Mouse (Mus musculus) megakaryocyte progenitor cell, adult 5-6 weeks (primary cell): ENCODE data around the gene Dact3. TPM values are rescaled to one million over a fixed set of nuclear protein-coding genes. Genes with fewer than 3 reads are reported as not detected.

Source experiments
- ATAC-seq: replicated peaks from 2 replicates; pipeline ENCODE4 v1.8.0; 2016; ENCODE audit warnings: mild to moderate bottlenecking, moderate TSS enrichment, inconsistent platforms; ENCODE audit not compliant: poor library complexity
- total RNA-seq, 2 experiments: library from RNA; stranded (forward) in 1 of 2; stranded (reverse) in 1 of 2; fragments of 157-497, 149-512 nt in 1 of 2; fragments of 200-1000 nt in 1 of 2; gene quantifications; 2 replicates each; pipeline versions ENCODE4 v1.2.3 to v1.2.4; 2015 to 2017

Gene Dact3
- total RNA-seq, 2 experiments from 2014 or later: 0.04 TPM; not detected in 1

DNA sequence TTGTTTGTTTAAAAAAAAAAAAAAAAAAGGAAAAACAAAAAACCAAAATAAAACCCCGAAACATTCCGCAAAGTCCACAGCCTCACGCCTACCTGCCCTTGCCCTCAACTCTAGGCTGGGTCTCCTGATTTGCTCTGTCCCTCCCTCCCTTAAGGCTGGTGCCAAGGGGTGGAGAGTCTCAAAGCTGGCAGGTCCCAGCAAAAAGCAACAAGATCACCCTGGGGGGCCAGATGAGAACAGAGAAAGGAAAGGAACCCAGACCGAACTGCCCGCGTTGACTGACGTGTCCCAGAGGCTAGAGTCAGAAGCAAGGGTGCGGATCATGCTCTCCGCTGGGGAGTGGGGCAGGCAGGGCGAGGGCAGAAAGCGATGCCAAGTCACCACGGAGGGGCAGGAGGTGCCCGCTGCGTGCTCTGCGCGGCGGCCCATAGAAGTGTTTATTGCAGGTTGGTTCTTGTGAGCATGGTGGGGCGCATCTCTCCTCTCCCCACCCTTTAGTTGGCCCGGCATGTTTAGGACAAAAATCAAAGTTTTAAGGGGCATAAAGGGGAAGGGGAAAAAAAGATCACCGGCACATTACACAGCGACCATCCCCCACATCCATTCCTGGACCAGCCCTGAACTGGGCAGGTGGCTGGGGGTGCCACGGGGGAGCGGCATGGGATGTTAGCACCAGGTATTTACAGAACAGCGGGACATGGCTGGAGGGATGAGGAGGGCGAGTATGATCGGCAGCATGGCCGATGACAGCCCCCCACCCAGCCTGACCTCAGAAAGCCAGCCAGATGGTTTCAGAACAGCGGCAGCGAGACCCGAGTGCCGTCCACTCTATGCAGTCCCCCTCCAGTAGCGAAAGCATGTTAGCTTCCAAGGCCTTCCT is 40.6 kb downstream of the Dact3 start:
- ATAC-seq: no peak

DNA sequence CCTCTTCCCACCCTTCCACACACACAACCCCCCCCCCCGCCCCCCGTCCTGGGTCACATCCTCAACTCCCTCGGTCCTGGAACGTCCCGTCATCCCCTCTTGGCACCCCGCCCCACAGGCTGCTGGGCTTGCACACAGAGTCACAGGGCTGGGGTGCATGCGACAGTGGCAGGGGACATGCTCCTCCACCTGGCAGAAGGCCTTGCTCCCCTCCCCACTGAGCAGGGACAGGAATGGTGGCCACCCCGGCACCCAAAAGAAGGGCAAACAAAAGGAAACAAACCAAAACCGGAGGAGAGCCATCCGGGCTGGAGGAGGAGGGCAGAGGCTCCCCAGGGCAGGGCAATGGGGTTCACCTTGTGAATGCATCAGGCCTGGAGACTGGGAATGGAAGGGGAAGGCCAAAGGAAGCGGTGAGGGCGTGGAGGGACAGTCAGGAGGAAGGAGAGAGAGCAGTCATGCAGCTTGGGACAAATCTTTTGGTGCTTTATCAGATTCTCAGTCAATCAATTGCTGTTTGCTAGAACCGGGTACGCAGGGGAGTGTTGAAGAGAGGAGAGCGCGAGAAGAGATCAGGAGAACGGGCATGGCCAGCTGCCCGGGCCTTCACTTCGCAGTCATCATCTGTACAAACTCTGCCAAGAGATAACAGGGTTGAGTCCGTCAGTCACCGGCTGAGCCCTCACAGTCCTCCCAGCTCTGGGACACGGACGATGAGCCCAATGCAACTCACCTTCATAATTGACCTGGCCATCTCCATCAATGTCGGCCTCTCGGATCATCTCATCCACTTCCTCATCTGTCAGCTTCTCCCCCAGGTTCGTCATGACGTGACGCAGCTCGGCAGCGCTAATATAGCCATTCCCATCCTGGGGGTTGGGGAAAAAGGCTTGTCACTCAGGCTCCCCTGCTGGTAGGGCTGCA is 41.5 kb downstream of the Dact3 start:
- peak; percentile 26; the same call in 1 of the 2 replicates for ATAC-seq

GRCm38 (mm10) chr7:16917447-16917846 is 42.3 kb downstream of the Dact3 start:
- no peak for ATAC-seq

DNA sequence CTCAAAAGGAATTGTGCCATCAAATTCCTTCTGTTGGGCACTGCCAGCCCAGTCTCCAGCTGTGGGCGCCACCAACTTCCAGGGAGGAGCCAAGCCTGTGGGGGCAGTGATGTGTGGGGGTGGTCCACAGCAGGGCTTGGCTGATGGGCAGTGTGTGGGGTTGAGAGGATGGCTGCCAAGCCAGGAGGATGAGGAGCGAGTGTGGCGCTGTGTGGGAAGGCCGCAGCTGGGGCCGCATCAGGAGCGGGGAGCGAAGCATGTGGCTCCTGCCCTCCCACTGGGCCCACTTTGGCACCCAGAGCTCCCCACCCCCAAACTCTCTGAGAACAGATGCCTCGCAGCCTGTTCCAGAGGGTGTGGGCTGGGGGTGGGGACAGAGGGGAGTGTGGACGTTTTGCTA is 42.9 kb downstream of the Dact3 start:
- no peak for ATAC-seq

- no peak for ATAC-seq
Observed at GRCm38 (mm10) chr7:16918670-16919069, 43.6 kb downstream of the Dact3 start.

DNA sequence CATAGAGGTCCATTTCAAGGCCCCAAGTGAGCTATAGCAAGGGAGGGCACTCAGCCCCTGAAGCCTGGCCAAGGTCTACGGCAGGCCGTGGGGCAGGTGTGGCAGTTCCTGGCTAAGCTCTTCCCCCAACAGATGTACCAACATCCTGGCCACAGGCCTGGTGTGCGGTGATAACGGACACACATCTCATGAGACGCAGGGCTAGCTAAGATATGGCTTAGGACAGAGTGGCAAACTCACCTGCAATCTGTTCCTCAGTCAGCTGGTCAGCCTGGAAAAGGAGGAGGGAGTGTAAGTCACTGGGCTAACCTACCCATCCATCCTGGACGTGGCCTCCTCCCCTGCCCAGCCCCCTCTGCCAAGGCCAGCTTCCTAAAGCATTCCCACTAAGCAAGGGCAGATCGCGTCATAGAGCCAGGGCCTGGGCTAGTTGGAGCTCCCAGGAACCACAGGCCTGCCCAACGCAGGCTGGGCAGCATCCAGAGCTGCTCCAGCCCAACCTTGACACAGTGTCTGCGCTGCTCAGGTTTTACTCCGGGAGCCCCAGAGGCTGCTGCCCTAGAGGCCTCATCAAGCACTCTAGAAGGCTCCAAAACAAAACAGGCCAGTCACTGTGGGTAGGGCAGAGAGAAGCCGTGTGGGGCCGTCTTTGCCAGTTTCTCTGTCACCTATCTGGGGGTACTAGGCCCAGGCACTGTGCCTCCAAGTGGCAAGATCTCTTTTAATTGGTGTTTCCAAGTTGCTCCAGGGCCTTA is 44.5 kb downstream of the Dact3 start:
- peak; percentile 21 for ATAC-seq

- ATAC-seq: no peak
Observed at GRCm38 (mm10) chr7:16920150-16920579, 45.0 kb downstream of the Dact3 start.

DNA sequence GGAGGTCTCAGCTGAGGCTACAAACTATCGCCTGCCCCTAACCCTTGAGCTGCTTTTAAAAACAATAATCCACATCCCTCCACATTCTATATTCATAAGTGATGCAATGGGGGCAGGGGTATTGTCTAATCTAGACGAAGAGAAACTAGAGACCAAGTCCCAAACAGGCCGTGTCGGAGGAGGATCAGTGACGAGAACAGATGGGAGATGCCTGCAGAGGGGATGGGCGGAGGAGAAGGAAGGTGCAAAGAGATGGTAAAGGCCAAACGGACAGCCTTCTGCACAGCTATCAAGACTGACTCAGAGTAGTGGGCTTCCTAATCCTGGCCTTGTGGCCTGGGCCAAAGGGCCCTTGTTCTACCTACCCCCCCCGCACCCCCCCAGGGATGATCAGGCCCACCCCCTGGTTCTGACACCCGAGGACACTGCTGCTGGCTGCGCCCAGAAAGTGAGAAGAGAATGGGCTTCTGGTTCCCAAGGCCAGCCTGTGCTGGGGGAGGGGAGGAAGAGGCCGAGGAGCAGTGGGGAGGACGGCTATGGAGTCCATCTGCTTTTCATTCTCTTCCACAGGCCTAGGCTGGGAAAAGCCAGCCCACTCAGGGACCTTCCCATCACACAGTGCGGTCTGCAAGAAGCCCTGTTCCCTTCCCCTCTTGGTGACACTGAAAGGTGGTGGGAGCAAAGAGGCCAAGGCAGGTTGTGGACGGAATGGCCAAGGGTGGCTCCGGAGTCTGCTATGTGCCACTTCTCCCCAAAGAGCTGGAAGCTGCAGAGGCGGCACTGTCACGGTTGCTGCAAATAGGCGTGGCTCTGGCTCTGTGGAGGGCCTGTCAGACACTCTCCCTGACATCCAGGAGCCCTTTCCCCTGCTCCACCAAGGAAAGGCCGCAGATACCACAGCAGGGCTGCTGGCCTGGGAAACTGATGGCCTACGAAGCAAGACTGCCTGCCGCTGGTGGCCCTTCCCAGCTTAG is 46.0 kb downstream of the Dact3 start:
- ATAC-seq: no peak

DNA sequence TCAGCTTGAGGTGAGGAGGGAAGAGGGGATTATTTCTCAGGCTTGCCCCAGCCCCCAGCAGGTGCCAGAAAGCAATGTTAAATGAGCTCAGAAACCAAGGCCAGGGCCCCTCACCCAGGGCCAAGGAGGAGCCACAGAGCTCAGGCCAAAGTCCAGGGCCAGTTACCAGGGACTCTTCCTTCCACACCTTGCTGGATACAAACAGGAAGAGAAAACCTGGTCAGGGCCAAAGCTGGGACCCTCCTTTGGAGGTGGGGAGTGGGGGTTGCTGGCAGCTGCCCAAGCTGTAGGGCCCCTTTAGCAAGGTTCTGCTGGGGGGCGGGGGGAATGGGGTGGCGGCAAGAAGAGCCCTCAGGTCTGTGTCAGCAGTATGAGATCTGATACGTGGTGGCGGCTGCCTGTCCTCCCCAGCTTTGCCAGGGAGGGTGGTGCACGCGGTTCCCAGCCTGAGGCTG is 46.8 kb downstream of the Dact3 start:
- ATAC-seq: no peak

DNA sequence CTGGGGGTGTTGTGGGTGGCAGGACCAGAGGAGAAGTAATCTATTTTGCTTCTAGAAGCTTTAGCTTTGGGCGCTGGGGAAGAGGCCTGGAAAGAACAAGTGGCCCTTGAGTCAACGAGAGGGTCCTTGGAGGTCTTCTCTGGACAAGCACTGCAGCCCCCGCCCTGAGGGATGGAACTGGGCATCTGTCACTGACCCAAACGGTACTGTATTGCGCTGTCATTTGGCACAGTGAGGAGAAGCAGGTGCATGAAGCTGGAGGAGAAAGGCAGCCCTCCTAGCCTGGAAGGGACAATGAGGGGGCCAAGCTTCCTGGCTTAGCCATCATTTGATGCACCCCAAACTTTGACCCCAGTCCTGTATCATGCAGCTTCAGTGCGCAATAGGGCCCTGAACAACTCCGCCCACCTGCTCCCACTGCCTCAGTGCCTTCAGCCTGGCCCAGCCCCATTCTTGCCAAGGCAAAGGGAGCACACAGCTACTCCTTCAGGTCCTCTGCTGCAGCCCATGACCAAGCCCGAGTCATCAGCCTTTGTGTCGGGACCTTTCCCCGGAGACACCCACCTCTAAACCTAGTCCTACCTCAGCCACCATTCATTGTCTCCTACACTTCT is 47.4 kb downstream of the Dact3 start:
- ATAC-seq: 0 out of 2 replicates have a peak, but pooled peaks have one; percentile 7

DNA sequence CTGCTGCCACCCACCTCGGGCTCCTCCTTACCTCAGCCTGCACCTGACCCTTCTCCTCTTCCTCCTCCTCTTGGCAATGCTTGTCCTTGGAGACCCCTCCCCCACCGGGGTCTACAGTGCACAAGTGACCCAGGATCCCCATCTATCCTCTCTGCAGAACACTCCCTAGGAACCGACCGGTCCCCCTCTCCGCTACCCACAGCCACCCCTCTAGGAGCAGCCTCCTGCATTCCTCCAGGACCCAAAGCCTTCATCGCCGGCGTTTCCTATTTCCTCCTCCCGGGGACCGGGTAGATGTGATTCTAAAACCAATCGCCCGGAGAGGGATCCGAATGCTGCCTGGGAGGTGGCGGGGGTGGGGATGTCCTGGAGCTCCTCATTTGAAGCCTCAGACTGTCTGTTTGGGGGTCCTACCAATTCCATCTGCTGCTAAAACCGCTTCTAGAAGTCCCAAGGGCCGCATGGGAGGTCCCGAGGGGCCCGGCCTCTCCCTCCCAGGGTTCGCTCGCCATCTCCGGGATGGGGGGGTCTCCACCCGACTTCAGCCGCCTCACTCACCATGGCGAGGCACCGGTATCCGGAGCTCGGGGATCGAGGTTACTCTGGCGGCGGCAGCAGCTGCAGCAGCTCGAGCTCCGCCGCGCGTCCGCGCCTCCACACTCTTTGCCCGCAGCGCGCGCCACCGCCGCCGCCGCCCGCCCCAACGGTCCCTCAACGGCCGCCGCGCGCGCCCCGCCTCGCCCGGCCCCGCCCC is 48.3 kb downstream of the Dact3 start:
- no peak for ATAC-seq

GRCm38 (mm10) chr7:16924037-16924834 is 49.1 kb downstream of the Dact3 start, which contains the start of gene Calm3:
Calm3 (minus strand) TSS chr7:16924114.
- peak; percentile 80 for ATAC-seq

GRCm38 (mm10) chr7:16928341-16928740 is 53.2 kb downstream of the Dact3 start:
- 0 out of 2 replicates have a peak, but pooled peaks have one; percentile 10 for ATAC-seq

DNA sequence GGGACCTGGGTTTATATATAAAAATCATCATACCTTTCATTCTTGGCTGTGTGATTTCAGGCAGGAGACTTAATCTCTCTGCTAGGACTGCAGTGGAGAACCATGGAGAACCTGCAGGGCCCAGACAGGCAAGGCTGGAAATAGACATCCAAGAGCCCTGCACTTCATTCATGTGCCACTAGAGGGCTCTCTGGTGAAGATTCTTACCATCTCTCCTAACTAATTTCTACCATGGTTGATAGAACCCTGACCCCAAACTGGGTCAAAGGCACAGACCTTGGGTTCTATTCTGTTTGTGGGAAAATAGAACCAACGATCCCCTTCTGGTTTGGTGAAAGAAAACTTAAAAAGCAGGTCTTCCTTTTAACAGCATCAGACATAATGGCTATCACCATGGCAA is 55.7 kb downstream of the Dact3 start:
- peak; percentile 78 for ATAC-seq

- ATAC-seq: peak; percentile 89
Observed at GRCm38 (mm10) chr7:16931968-16932627, 57.0 kb downstream of the Dact3 start.

GRCm38 (mm10) chr7:16932704-16933577 is 57.8 kb downstream of the Dact3 start:
- ATAC-seq: peak; percentile 56
